Mouse (Mus musculus) kidney, postnatal 25 days (tissue): ENCODE results near the gene Gm43720.
"Not testable (repeated sequence)": the region's sequence is repeated elsewhere in the genome, so short reads cannot be mapped to it uniquely, and the experiment has no call there.

ENCODE experiments used
- DNase-seq, 2 experiments: peaks; one replicate each; pipeline ENCODE4 v3.0.0; 2021; ENCODE audit warnings: mixed read lengths in 2 of 2

Gm43720 gene

GRCm38 (mm10) chr5:138260834-138261233 lies 18.9 kb downstream of the Gm43720 start:
- no peak for DNase-seq

- no peak for DNase-seq
These were observed 19.7 kb downstream of the Gm43720 start for GRCm38 (mm10) chr5:138260051-138260450.

- DNase-seq: no peak
These were observed 20.8 kb downstream of the Gm43720 start for GRCm38 (mm10) chr5:138258993-138259392.

- DNase-seq: no peak
These were observed 21.2 kb downstream of the Gm43720 start for GRCm38 (mm10) chr5:138258542-138258941.

- DNase-seq: no peak
These were observed 21.7 kb downstream of the Gm43720 start for GRCm38 (mm10) chr5:138258078-138258477.

- no peak for DNase-seq
These were observed 22.2 kb downstream of the Gm43720 start for GRCm38 (mm10) chr5:138257585-138257978.

GRCm38 (mm10) chr5:138256966-138257584 lies 22.7 kb downstream of the Gm43720 start:
- DNase-seq: no peak

- DNase-seq: peak; percentile 42 to 66
These were observed 23.7 kb downstream of the Gm43720 start for GRCm38 (mm10) chr5:138256094-138256467.

- DNase-seq: peak; percentile 97 to 99
These were observed 24.2 kb downstream of the Gm43720 start, which contains the start of gene Lamtor4 for GRCm38 (mm10) chr5:138255353-138256093. Gene Lamtor4 (plus strand): TSS chr5:138255482.

GRCm38 (mm10) chr5:138253061-138253460 lies 26.7 kb downstream of the Gm43720 start:
- no peak for DNase-seq

GRCm38 (mm10) chr5:138251144-138251543 lies 28.6 kb downstream of the Gm43720 start:
- no peak for DNase-seq

- DNase-seq: no peak
These were observed 38.2 kb downstream of the Gm43720 start for GRCm38 (mm10) chr5:138241511-138241910.

- no peak for DNase-seq
These were observed 45.5 kb downstream of the Gm43720 start for GRCm38 (mm10) chr5:138234224-138234623.

- DNase-seq: no peak
These were observed 46.0 kb downstream of the Gm43720 start for GRCm38 (mm10) chr5:138233778-138234177.

GRCm38 (mm10) chr5:138229511-138229910 lies 50.2 kb downstream of the Gm43720 start:
- no peak for DNase-seq

- peak in 1 of 2 experiments; percentile 72 for DNase-seq
These were observed 51.7 kb downstream of the Gm43720 start for GRCm38 (mm10) chr5:138228026-138228425.

- DNase-seq: no peak
These were observed 52.4 kb downstream of the Gm43720 start for GRCm38 (mm10) chr5:138227367-138227766.

GRCm38 (mm10) chr5:138226491-138226890 lies 53.3 kb downstream of the Gm43720 start:
- DNase-seq: no peak

- no peak for DNase-seq
These were observed 54.1 kb downstream of the Gm43720 start, which contains the start of gene Nxpe5 for GRCm38 (mm10) chr5:138225700-138226099. Gene Nxpe5 (plus strand): TSS chr5:138225898.

GRCm38 (mm10) chr5:138223287-138223686 lies 56.5 kb downstream of the Gm43720 start:
- no peak for DNase-seq

- DNase-seq: peak; percentile 92 to 98
These were observed 57.6 kb downstream of the Gm43720 start for GRCm38 (mm10) chr5:138222111-138222510.

- no peak for DNase-seq
These were observed 59.9 kb downstream of the Gm43720 start for GRCm38 (mm10) chr5:138219864-138220263.

- DNase-seq: not testable (repeated sequence)
These were observed 63.1 kb downstream of the Gm43720 start for GRCm38 (mm10) chr5:138216632-138217031.
